Mouse (Mus musculus) megakaryocyte, adult 5-6 weeks (primary cell): ENCODE data around the gene Misp. TPM values are rescaled to one million over a fixed set of nuclear protein-coding genes. Genes with fewer than 3 reads are reported as not detected.
A peak's percentile ranks its signal among the peaks of the same experiment; 100 is the strongest.

Source experiments
- ATAC-seq: 2 replicates; pipeline ENCODE4 v1.8.0; 2016; ENCODE audit warnings: mild to moderate bottlenecking, inconsistent platforms; ENCODE audit not compliant: poor library complexity, severe bottlenecking
- total RNA-seq, 2 experiments: library from RNA; stranded (forward) in 1 of 2; stranded (reverse) in 1 of 2; fragments of 153-499, 151-499 nt in 1 of 2; fragments of 221-1000, 200-1000 nt in 1 of 2; gene quantifications; 2 replicates each; pipeline versions ENCODE4 v1.2.3 to v1.2.4; 2015 to 2017

Misp gene
- total RNA-seq, 2 experiments from 2014 or later, result not detected

- ATAC-seq, result no peak
Observed at GRCm38 (mm10) chr10:79866601-79867000, 45.8 kb downstream of the Misp start.

- ATAC-seq, result no peak
Observed at GRCm38 (mm10) chr10:79871845-79872244, 51.1 kb downstream of the Misp start.

- no peak for ATAC-seq
Observed at GRCm38 (mm10) chr10:79872862-79873261, 52.1 kb downstream of the Misp start.

GRCm38 (mm10) chr10:79873313-79873712, 52.5 kb downstream of the Misp start:
- no peak for ATAC-seq

- no peak for ATAC-seq
Observed at GRCm38 (mm10) chr10:79873715-79874289, 53.0 kb downstream of the Misp start.

GRCm38 (mm10) chr10:79874290-79874862, 53.6 kb downstream of the Misp start, which contains the start of the genes Prtn3 and Plppr3:
Prtn3 (plus strand) TSS chr10:79874476.
Plppr3 (minus strand) TSS chr10:79874634.
- peak; percentile 21 for ATAC-seq

GRCm38 (mm10) chr10:79877174-79877573, 56.4 kb downstream of the Misp start:
- ATAC-seq, result peak; percentile 30

- peak; percentile 66 for ATAC-seq
Observed at GRCm38 (mm10) chr10:79877757-79878156, 57.0 kb downstream of the Misp start.

- no peak for ATAC-seq
Observed at GRCm38 (mm10) chr10:79879527-79879926, 58.7 kb downstream of the Misp start.

Other genes with a start within 250 kb of the Misp start
Only the 30 nearest of the 34 such genes appear.
- gene Shc2, start 183.1 kb upstream of the Misp start, total RNA-seq (2015), result not detected in 2 replicates
- not detected in 2 replicates for gene Shc2, start 183.1 kb upstream of the Misp start, total RNA-seq (2017)
- not detected in 2 replicates for gene Odf3l2, start 175.3 kb upstream of the Misp start, total RNA-seq (2015)
- not detected in 2 replicates for gene Odf3l2, start 175.3 kb upstream of the Misp start, total RNA-seq (2017)
- gene Madcam1, start 156.4 kb upstream of the Misp start, total RNA-seq (2015), result not detected in 2 replicates
- not detected in 2 replicates for gene Madcam1, start 156.4 kb upstream of the Misp start, total RNA-seq (2017)
- gene Tpgs1, start 151.6 kb upstream of the Misp start, total RNA-seq (2015), result 17.5 and 21.0 TPM in 2 replicates
- gene Tpgs1, start 151.6 kb upstream of the Misp start, total RNA-seq (2017), result 8.8 and 21.1 TPM in 2 replicates
- 52.6 and 53.3 TPM in 2 replicates for gene Cdc34, start 138.8 kb upstream of the Misp start, total RNA-seq (2015)
- 70.2 and 100 TPM in 2 replicates for gene Cdc34, start 138.8 kb upstream of the Misp start, total RNA-seq (2017)
- 2.0 and 2.4 TPM in 2 replicates for gene Gzmm, start 132.0 kb upstream of the Misp start, total RNA-seq (2015)
- gene Gzmm, start 132.0 kb upstream of the Misp start, total RNA-seq (2017), result 0.20 and 0.92 TPM in 2 replicates
- gene Bsg, start 116.5 kb upstream of the Misp start, total RNA-seq (2015), result 289 and 306 TPM in 2 replicates
- 194 and 196 TPM in 2 replicates for gene Bsg, start 116.5 kb upstream of the Misp start, total RNA-seq (2017)
- 0.04 TPM in 1 of 2 replicates, not detected in the other for gene Hcn2, start 104.4 kb upstream of the Misp start, total RNA-seq (2015)
- gene Hcn2, start 104.4 kb upstream of the Misp start, total RNA-seq (2017), result not detected in 2 replicates
- 20.9 and 27.8 TPM in 2 replicates for gene Polrmt, start 74.4 kb upstream of the Misp start, total RNA-seq (2015)
- 9.7 and 12.6 TPM in 2 replicates for gene Polrmt, start 74.4 kb upstream of the Misp start, total RNA-seq (2017)
- gene Fgf22, start 65.9 kb upstream of the Misp start, total RNA-seq (2015), result not detected in 2 replicates
- gene Fgf22, start 65.9 kb upstream of the Misp start, total RNA-seq (2017), result not detected in 2 replicates
- gene Rnf126, start 54.0 kb upstream of the Misp start, total RNA-seq (2015), result 30.4 and 34.0 TPM in 2 replicates
- gene Rnf126, start 54.0 kb upstream of the Misp start, total RNA-seq (2017), result 12.5 and 13.0 TPM in 2 replicates
- 3.9 and 5.3 TPM in 2 replicates for gene Fstl3, start 43.7 kb upstream of the Misp start, total RNA-seq (2015)
- gene Fstl3, start 43.7 kb upstream of the Misp start, total RNA-seq (2017), result 1.7 and 2.7 TPM in 2 replicates
- 2.7 and 5.6 TPM in 2 replicates for gene Prss57, start 30.0 kb upstream of the Misp start, total RNA-seq (2015)
- gene Prss57, start 30.0 kb upstream of the Misp start, total RNA-seq (2017), result 1.2 and 1.8 TPM in 2 replicates
- gene Palm, start 27.4 kb upstream of the Misp start, total RNA-seq (2015), result 39.3 and 42.2 TPM in 2 replicates
- gene Palm, start 27.4 kb upstream of the Misp start, total RNA-seq (2017), result 30.2 and 35.5 TPM in 2 replicates
- gene Ptbp1, start 33.4 kb downstream of the Misp start, total RNA-seq (2015), result 138 and 144 TPM in 2 replicates
- gene Ptbp1, start 33.4 kb downstream of the Misp start, total RNA-seq (2017), result 97.9 and 133 TPM in 2 replicates
- gene Prtn3, start 53.5 kb downstream of the Misp start, total RNA-seq (2015), result 322 and 372 TPM in 2 replicates
- gene Prtn3, start 53.5 kb downstream of the Misp start, total RNA-seq (2017), result 92.6 and 97.3 TPM in 2 replicates
- gene Plppr3, start 53.6 kb downstream of the Misp start, total RNA-seq (2015), result 6.2 and 10.6 TPM in 2 replicates
- 13.2 and 17.6 TPM in 2 replicates for gene Plppr3, start 53.6 kb downstream of the Misp start, total RNA-seq (2017)
- 348 and 366 TPM in 2 replicates for gene Elane, start 65.3 kb downstream of the Misp start, total RNA-seq (2015)
- gene Elane, start 65.3 kb downstream of the Misp start, total RNA-seq (2017), result 161 and 164 TPM in 2 replicates
- not detected in 2 replicates for gene Cfd, start 69.9 kb downstream of the Misp start, total RNA-seq (2015)
- not detected in 2 replicates for gene Cfd, start 69.9 kb downstream of the Misp start, total RNA-seq (2017)
- gene Med16, start 87.9 kb downstream of the Misp start, total RNA-seq (2015), result 12.0 and 13.6 TPM in 2 replicates
- 17.5 and 18.0 TPM in 2 replicates for gene Med16, start 87.9 kb downstream of the Misp start, total RNA-seq (2017)
- not detected in 2 replicates for gene Gm26602, start 89.9 kb downstream of the Misp start, total RNA-seq (2015)
- not detected in 2 replicates for gene Gm26602, start 89.9 kb downstream of the Misp start, total RNA-seq (2017)
- gene Kiss1r, start 96.0 kb downstream of the Misp start, total RNA-seq (2015), result 0.18 and 0.29 TPM in 2 replicates
- gene Kiss1r, start 96.0 kb downstream of the Misp start, total RNA-seq (2017), result 0.26 and 0.77 TPM in 2 replicates
- gene R3hdm4, start 100.2 kb downstream of the Misp start, total RNA-seq (2015), result 118 and 121 TPM in 2 replicates
- gene R3hdm4, start 100.2 kb downstream of the Misp start, total RNA-seq (2017), result 92.1 and 134 TPM in 2 replicates
- 36.7 and 38.7 TPM in 2 replicates for gene Arid3a, start 106.1 kb downstream of the Misp start, total RNA-seq (2015)
- 59.2 and 67.8 TPM in 2 replicates for gene Arid3a, start 106.1 kb downstream of the Misp start, total RNA-seq (2017)
- 10.6 and 15.7 TPM in 2 replicates for gene Wdr18, start 139.2 kb downstream of the Misp start, total RNA-seq (2015)
- 7.8 TPM in 2 replicates for gene Wdr18, start 139.2 kb downstream of the Misp start, total RNA-seq (2017)
- not detected in 2 replicates for gene Grin3b, start 149.7 kb downstream of the Misp start, total RNA-seq (2015)
- gene Grin3b, start 149.7 kb downstream of the Misp start, total RNA-seq (2017), result 0.18 TPM in 1 of 2 replicates, not detected in the other
- gene Tmem259, start 163.3 kb downstream of the Misp start, total RNA-seq (2015), result 51.6 and 52.2 TPM in 2 replicates
- gene Tmem259, start 163.3 kb downstream of the Misp start, total RNA-seq (2017), result 52.1 and 53.2 TPM in 2 replicates
- 174 and 175 TPM in 2 replicates for gene Cnn2, start 167.6 kb downstream of the Misp start, total RNA-seq (2015)
- gene Cnn2, start 167.6 kb downstream of the Misp start, total RNA-seq (2017), result 286 and 299 TPM in 2 replicates
- 32.6 and 34.7 TPM in 2 replicates for gene Abca7, start 175.5 kb downstream of the Misp start, total RNA-seq (2015)
- 33.6 and 37.4 TPM in 2 replicates for gene Abca7, start 175.5 kb downstream of the Misp start, total RNA-seq (2017)
- 135 and 140 TPM in 2 replicates for gene Arhgap45, start 195.7 kb downstream of the Misp start, total RNA-seq (2015)
- 235 and 237 TPM in 2 replicates for gene Arhgap45, start 195.7 kb downstream of the Misp start, total RNA-seq (2017)